Mouse (Mus musculus) NIH3T3 (cell line): ENCODE data around the gene Kbtbd13.
"Not testable (repeated sequence)": the region's sequence is repeated elsewhere in the genome, so short reads cannot be mapped to it uniquely, and the experiment has no call there.

Experiments used
- DNase-seq: peaks from one replicate; pipeline ENCODE4 v3.0.0-alpha.2; 2012; ENCODE audit warnings: low read depth

Gene Kbtbd13

DNA sequence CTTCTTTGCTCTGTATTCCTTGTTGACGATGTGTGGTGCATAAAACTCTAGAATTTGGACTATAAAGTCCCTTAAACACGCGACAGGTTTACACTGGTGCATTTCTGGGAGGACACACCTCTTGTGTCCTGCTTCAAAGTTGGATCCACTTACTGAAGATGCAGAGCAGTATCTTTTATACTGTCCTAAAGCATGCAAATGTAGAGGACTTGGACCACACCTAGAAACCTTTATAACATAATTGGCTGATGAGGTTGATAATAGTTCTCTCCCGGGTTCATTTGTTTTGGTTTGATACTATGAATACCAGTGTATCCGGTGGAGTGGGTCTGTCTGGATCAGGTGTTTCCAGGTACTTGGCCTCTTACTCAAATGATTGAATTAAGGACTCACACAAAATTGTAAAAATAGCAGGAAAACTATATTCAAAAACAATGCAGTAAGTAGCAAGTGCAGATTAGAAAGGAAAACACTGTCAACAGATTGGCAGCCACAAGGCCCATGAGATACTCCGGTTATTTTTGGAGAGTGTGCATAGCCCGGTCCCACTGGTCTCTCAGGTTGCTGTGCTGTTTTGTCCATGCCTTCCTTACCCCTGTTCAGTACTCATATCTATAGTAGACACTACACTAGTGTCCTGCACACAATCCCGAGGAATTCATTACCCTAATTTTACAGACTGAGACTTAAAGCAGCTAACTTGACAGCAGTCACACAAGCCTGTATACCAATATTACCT, 44.2 kb downstream of the Kbtbd13 start:
- DNase-seq = no peak

- DNase-seq = peak; percentile 49
Observed at GRCm38 (mm10) chr9:65346476-65347111, 44.9 kb downstream of the Kbtbd13 start.

- peak; percentile 92 for DNase-seq
Observed at GRCm38 (mm10) chr9:65345854-65346475, 45.5 kb downstream of the Kbtbd13 start, which contains the start of gene Pdcd7. Gene Pdcd7, plus strand, starts transcription at chr9:65346104.

DNA sequence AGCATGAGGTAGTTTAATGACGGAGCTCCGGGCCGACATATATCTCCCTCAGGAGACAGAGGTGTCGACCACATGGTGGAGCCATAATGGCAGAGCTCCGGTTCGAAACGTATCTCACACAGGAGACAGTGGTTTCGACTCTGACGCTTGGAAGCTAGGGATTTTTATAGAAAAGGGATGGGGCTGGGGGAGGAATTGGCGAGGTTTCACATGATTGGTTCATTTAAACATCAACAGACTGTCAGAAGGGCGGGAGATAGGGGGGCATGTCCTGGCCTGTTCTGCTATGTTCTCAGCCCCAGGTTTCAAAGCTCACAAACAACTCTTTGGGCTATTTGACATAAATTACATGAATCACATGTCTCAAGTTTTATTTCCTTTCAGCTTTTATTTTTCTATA, 46.0 kb downstream of the Kbtbd13 start:
- DNase-seq = not testable (repeated sequence)

GRCm38 (mm10) chr9:65340414-65340813, 51.0 kb downstream of the Kbtbd13 start:
- no peak for DNase-seq

DNA sequence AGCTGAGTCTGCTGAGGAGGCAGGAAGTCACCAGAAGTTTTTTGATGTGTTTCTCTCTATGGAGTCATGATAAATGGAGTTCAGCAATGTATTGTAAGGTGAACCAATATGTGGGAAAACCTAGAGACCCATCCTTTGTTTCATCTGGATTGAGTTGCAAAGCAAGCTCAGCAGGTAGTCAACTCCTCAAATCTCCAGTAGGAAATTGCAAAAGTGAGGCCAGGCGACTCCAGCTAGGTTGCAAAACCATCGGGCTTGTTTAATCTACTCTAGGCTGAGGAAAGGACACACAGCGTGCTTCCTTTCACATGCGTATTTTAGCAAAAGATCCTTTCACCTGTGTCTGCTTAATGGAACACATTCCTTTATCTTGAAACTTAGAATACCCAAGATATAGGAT, 52.3 kb downstream of the Kbtbd13 start:
- DNase-seq = no peak
